ENCODE assay signal across 22 mouse cellular contexts in genomic region chr9:115966116-115966515, GRCm38 (mm10). TPM values are rescaled to one million over a fixed set of nuclear protein-coding genes. Genes with fewer than 3 reads are reported as not detected.
"Had no signal": no experiment of that assay in that cellular context is flagged by ENCODE, and none has a peak within 500 bp of the region (broad histone marks: within the 10 kb centered on the region; RNA-seq: fewer than 3 reads in every experiment).

No protein-coding gene starts in this region.

- H3K4me1 ChIP-seq: liver, embryonic 12.5 days; liver, embryonic 15.5 days; lung, embryonic 15.5 days; midbrain, embryonic 12.5 days had no signal

- H3K27ac ChIP-seq: kidney, postnatal 0 days; limb, embryonic 10.5 days; limb, embryonic 13.5 days; liver, embryonic 12.5 days; liver, embryonic 15.5 days; lung, embryonic 15.5 days; macrophage; midbrain, embryonic 12.5 days; stomach, postnatal 0 days had no signal

- DNase-seq: kidney, adult 2 months; kidney, postnatal 25 days; liver; lung, adult 18-20 months; lung, postnatal 14 days; right cerebral cortex, postnatal 14 days; right cerebral cortex, postnatal 4 days; thymus, adult 2 months; thymus, postnatal 14 days had no signal

- ATAC-seq: liver, embryonic 12.5 days; midbrain, embryonic 16.5 days had no signal

- H3K27me3 ChIP-seq: limb, embryonic 13.5 days; liver, embryonic 12.5 days; liver, embryonic 15.5 days; lung, embryonic 15.5 days; midbrain, embryonic 12.5 days had no signal

- H3K9ac ChIP-seq: limb, embryonic 13.5 days; liver, embryonic 12.5 days; liver, embryonic 15.5 days; lung, embryonic 15.5 days; midbrain, embryonic 12.5 days had no signal

- H3K9me3 ChIP-seq: limb, embryonic 10.5 days; limb, embryonic 13.5 days; liver, embryonic 12.5 days; liver, embryonic 15.5 days; lung, embryonic 15.5 days; midbrain, embryonic 12.5 days had no signal

- H3K4me3 ChIP-seq: limb, embryonic 10.5 days; limb, embryonic 13.5 days; liver, embryonic 12.5 days; liver, embryonic 15.5 days; lung, embryonic 15.5 days; midbrain, embryonic 12.5 days; myocyte had no signal

- H3K36me3 ChIP-seq: limb, embryonic 10.5 days; limb, embryonic 13.5 days; liver, embryonic 12.5 days; liver, embryonic 15.5 days; lung, embryonic 15.5 days; midbrain, embryonic 12.5 days had no signal

- H3K4me2 ChIP-seq: limb, embryonic 13.5 days; liver, embryonic 12.5 days; liver, embryonic 15.5 days; lung, embryonic 15.5 days; midbrain, embryonic 12.5 days had no signal

RNA-seq across cellular contexts. Expression of gene Gadl1, which starts 56.9 kb away (rescaled TPM):
- total RNA-seq: megakaryocyte, adult 5-6 weeks; monocyte, adult 5-6 weeks had no signal
- polyA plus RNA-seq: kidney, adult 2 months; macrophage had no signal
